Mouse (Mus musculus): ENCODE results near the gene Wfdc8.

The Wfdc8 gene

GRCm38 (mm10) chr2:164562391-164563188, 50.8 kb downstream of the Wfdc8 start, which contains the start of gene Wfdc2:
Gene Wfdc2 (plus strand): TSS chr2:164562413.
- peak; percentile 34 for DNase-seq

- DNase-seq, result no peak
Measured at GRCm38 (mm10) chr2:164560106-164560505, 53.3 kb downstream of the Wfdc8 start.

DNA sequence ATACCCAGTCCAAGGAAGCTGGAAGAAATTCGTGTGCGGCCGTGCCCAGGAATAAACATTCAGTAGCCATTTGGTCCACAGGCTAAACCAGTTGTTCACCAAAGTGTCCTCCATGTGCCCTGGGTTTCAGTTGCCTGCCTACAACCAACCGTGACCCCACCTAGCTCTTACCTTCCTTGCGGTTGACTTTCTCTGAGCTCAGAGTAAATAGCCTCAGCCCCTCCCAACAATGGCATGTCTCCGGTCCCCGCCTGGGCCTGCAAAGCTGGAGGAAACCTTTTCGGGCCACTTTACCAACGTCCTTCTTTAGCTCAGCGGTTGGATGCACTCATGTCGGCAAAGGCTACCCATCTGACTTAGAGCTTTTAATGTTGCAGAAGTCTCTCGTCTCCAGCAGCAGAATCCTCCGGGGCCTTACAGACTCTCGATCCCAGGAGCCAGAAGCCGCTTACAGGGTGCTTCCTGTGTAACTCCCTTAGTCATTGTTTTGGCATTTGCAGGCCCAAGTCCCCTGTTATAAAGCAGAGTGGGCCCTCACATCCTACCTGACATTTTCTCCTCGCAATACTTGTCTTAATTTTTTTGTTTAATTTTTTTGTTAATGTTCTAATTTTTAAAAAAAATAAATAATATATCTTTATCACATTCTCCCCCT, 54.3 kb downstream of the Wfdc8 start:
- DNase-seq, result no peak

DNA sequence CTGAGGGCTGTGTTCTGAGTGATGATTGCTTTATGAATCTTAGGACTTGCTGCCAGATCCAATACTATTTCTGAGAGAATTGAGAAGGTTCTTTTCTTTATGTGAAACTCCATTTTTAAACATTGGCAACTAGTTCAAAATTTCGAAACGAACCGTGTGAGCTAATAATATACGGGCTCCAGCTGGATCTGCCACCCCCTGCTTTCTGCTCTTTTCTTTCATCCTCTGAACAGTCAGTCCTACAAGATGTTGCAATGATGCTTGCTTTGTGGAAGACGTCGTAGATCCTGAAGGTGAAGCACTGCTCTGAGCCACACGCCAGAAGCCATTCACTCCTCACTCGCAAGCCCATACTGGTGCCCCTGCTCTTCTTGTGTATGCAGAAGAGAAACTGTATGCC, 55.0 kb downstream of the Wfdc8 start:
- no peak for DNase-seq

DNA sequence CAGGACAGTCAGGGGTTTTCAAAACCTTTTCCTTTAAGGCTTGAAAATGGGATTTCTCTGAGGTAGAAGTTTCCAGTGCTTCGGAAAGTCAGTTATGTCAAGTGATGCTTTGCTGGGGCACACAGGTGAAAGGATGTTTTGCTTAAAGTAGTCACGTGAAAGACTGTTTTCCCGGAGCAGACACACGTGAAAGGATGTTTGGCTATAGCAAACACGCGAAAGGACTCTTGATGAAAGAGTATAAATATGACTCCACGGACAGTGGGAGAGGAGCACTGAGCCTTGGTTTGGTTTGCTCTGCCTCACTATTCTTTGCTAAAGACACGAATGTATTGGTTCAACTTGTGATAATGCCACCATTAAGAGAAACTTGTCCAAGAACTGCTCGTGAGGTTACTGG, 61.9 kb downstream of the Wfdc8 start:
- DNase-seq, result no peak

DNA sequence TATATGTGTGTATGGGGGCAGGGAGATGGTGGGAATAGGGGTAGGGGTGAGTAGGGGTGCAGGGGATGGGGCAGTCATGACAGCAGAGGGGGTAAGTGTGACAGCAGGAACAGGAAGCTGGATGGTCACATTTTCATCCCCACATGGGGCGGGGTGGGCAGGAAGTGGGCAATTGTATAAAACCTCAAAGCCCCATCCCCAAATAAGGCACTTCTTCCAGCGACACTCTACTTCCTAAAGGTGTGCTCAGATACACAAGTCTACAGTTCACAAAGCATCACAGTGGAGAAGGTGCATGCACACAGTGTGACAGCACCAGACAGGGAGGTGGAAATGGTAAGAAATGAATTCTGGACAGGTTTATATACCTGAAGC, 62.5 kb downstream of the Wfdc8 start:
- DNase-seq, result no peak

GRCm38 (mm10) chr2:164549963-164550894, 63.2 kb downstream of the Wfdc8 start:
- peak; percentile 44 for DNase-seq

DNA sequence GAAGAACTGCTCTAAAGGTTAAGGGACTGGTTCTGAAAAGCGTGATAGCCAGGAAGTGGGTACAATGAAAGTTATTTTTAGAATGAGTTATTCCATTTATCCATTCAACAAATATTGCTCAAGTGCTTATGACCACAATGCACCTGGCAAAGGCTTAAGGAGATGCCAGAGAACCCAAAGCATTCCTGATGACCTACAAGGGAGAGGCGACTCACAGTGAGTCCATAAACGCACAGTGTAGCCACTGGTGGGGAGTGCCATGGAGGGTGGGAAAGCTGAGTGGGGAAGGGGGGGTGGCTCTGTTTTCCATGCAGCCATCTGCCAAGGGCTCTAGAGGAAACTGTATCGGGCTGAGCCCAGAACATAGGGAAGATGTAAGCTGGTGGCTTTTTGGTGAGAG, 64.1 kb downstream of the Wfdc8 start:
- DNase-seq, result no peak
